Mouse (Mus musculus) heart, adult 2 months (tissue): Measurements from ENCODE around the gene Sdr9c7. TPM values are rescaled to one million over a fixed set of nuclear protein-coding genes. Genes with fewer than 3 reads are reported as not detected.
A peak's percentile ranks its signal among the peaks of the same experiment; 100 is the strongest.

Experiments
- DNase-seq, 2 experiments: peaks; one replicate each; pipeline ENCODE4 v3.0.0; 2021
- H3K27ac ChIP-seq: fragments of 200-600 bp; 2 replicates; pipeline ENCODE4 v1.8.1; 2022
- H3K27me3 ChIP-seq: fragments of 200-500 bp; 2 replicates; pipeline ENCODE4 v1.6.1; 2012; ENCODE audit warnings: mild to moderate bottlenecking, low read length, inconsistent platforms, mixed read lengths; ENCODE audit not compliant: control insufficient read depth, insufficient read depth
- H3K36me3 ChIP-seq: fragments of 200-500 bp; 2 replicates; pipeline ENCODE4 v1.6.1; 2012; ENCODE audit warnings: low read length, inconsistent platforms; ENCODE audit not compliant: control insufficient read depth, insufficient read depth
- H3K4me1 ChIP-seq: fragments of 200-500 bp; 2 replicates; pipeline ENCODE4 v1.6.1; 2011; ENCODE audit warnings: low read length; ENCODE audit not compliant: control insufficient read depth, insufficient read depth
- H3K4me3 ChIP-seq: fragments of 200-600 bp; 2 replicates; pipeline ENCODE4 v1.8.1; 2022
- H3K79me2 ChIP-seq: fragments of 200-500 bp; replicated peaks from 2 replicates; pipeline ENCODE4 v1.6.1; 2012; ENCODE audit warnings: mild to moderate bottlenecking, inconsistent platforms, low read length, moderate library complexity, mixed read lengths; ENCODE audit not compliant: control insufficient read depth, insufficient read depth
- H3K9ac ChIP-seq: fragments of 200-500 bp; 2 replicates; pipeline ENCODE4 v1.6.1; 2012; ENCODE audit warnings: low read depth, mild to moderate bottlenecking, control low read depth, inconsistent platforms, low read length, mixed read lengths
- CTCF ChIP-seq: fragments of 200-600 bp; IDR thresholded peaks from 2 replicates; pipeline ENCODE4 v1.8.1; 2022; ENCODE audit warnings: antibody characterized with exemption, mild to moderate bottlenecking, moderate library complexity
- EP300 ChIP-seq: fragments of 200-500 bp; IDR thresholded peaks from 2 replicates; pipeline ENCODE4 v1.6.1; 2011; ENCODE audit warnings: low read depth, low read length, control low read depth; ENCODE audit not compliant: insufficient read depth
- POLR2A ChIP-seq: fragments of 200-500 bp; IDR thresholded peaks from 2 replicates; pipeline ENCODE4 v1.6.1; 2011; ENCODE audit warnings: mild to moderate bottlenecking, low read depth, low read length, control low read depth; ENCODE audit not compliant: insufficient read depth
- WGBS: fragments of 180-500 bp; shearing (Covaris S2); methylation state at CpG from one replicate; pipeline ENCODE4 v1.1.7; 2018; 5-methylcytosine and 5-hydroxymethylcytosine counted together
- intact Hi-C: fragments of 180-260 bp; cut with DNase I; formaldehyde crosslinking; loops from one replicate; pipeline ENCODE4 v1.15.1; 2025
- polyA plus RNA-seq: library from polyadenylated mRNA; depleted of rRNA; stranded (reverse); fragments of >200 nt; gene quantifications from 2 replicates; pipeline ENCODE4 v1.2.3, GENCODE M21; 2012
- total RNA-seq, 2 experiments: library from RNA; stranded (reverse); gene quantifications; 2 replicates each; pipeline ENCODE4 v1.2.3; 2021

Sdr9c7 gene
- total and polyA plus RNA-seq, 3 experiments: not detected

DNA sequence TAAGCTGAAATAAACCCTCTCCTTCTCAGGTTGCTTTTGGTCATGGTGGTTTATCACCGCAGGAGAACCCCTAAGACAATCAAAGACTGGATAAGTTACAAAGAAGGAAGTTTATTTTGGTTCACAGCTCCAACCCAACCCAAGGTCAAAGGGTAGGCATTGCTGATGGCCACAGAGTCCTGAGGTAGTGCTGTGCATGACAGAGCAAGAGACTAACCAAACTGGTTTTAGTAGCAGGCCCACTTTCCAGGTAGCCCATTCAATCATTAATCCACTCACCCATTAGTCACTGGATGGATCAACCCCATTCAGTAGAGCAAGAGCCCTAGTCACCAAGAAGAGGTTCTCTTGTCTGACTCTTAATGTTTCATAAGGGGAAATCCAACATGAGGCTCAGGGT lies 23.9 kb downstream of the Sdr9c7 start:
- Histone ChIP-seq H3K79me2 (no peaks in the 10 kb centered on the region), H3K36me3 (no peaks in the 10 kb centered on the region), H3K4me1 (no peaks in the 10 kb centered on the region), H3K27me3 (no peaks in the 10 kb centered on the region), H3K9ac (no peak overlapping the region), H3K27ac (no peak overlapping the region), H3K4me3 (no peak overlapping the region)
- no peak for DNase-seq
- TF ChIP-seq POLR2A (no peak), CTCF (no peak), EP300 (no peak)
- 66% methylated on average over 1 of the region's 1 CpGs for WGBS
- intact Hi-C loops: no loop called here

DNA sequence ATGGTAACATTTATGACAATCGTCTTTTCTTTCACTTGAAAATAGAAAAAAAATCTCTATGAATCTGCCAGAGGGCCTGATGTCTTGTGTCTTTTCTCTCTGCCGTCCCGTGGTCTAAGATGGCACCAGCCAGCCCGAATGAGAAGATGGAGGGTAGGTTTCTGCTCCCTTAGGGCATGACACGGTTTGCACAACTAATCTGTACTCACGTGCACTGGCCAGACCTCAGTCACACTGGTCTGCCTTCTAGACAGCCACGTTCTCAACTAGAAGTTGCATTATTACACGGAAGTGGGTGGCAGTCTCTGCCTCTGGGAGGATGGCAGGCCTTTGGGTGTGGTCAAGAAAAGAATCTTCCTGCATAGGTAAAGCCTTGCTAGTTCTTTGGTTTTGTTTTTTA lies 24.7 kb downstream of the Sdr9c7 start:
- Histone ChIP-seq H3K9ac (no peak overlapping the region), H3K79me2 (no peaks in the 10 kb centered on the region), H3K27me3 (no peaks in the 10 kb centered on the region), H3K4me1 (no peaks in the 10 kb centered on the region), H3K36me3 (no peaks in the 10 kb centered on the region), H3K4me3 (no peak overlapping the region), H3K27ac (no peak overlapping the region)
- WGBS: 89% methylated on average over 8 of the region's 8 CpGs
- intact Hi-C loops: no loop called here
- TF ChIP-seq CTCF (no peak), POLR2A (no peak), EP300 (no peak)
- DNase-seq: no peak

DNA sequence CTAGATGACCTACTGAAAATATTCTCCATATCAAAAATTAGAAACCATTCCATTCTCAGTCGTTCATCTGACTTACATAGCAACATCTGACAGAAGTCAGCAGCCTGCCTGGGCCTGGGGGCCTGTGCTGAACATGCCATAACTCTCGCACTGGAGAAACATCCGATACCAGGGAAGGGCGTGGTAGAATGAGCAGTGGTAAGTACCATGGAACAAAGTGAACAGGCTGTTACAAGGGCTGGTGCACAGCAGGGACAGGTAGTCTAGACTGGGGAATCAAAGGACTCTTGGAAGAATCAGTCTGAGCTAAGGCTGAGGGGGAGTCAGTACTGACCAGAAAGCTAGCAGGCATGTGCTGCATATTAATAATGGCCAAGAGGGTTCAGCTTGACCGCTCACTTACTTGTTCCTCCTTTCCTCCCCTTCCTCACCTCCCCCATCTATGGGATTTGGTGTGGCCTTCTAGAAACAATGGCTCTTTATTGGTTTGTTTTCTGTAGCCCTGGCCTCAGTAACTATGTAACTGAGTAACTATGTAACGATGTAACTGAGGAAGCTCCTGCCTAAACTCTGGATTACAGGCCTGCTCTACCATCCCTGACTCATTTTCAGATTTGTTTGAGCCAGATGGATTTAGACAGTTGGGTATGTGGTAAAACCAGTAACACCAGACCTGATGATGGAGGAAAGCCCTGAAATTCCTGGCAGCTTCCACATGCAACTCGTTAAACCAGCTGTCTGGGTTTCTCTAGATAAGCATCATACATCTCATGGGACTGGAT lies 26.5 kb downstream of the Sdr9c7 start:
- Histone ChIP-seq H3K27ac (no peak overlapping the region), H3K4me3 (no peak overlapping the region), H3K27me3 (no peaks in the 10 kb centered on the region), H3K9ac (no peak overlapping the region), H3K79me2 (no peaks in the 10 kb centered on the region), H3K4me1 (no peaks in the 10 kb centered on the region), H3K36me3 (no peaks in the 10 kb centered on the region)
- intact Hi-C loops: no loop called here
- DNase-seq: no peak
- 57% methylated on average over 7 of the region's 7 CpGs for WGBS
- TF ChIP-seq CTCF: no peak
- no peak for TF ChIP-seq EP300
- TF ChIP-seq POLR2A: no peak

DNA sequence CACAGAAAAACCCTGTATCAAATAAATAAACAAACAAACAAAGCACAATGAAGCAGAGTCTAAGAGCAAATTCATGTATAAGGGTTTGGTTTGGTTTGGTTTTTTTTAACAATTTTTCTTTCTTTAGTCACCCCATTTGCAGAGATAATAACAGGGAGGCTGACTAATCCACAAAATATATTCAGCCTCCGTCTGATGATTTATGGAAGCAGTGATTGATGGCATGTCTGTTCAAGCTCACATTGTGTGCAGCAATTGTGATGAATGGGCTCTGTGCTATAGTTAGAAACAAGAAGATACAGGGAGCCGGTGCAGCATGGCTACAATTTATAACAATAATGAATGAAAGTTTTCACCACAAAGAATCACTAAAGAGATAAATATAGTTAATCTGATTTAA lies 29.4 kb downstream of the Sdr9c7 start:
- no peak for DNase-seq
- 35% methylated on average over 2 of the region's 2 CpGs for WGBS
- H3K27me3 ChIP-seq: no peaks in the 10 kb centered on the region
- intact Hi-C loops: no loop called here
- H3K79me2 ChIP-seq: no peaks in the 10 kb centered on the region
- H3K27ac ChIP-seq: no peak overlapping the region
- H3K4me3 ChIP-seq: no peak overlapping the region
- H3K4me1 ChIP-seq: no peaks in the 10 kb centered on the region
- TF ChIP-seq EP300 (no peak), POLR2A (no peak), CTCF (no peak)
- H3K9ac ChIP-seq: no peak overlapping the region
- H3K36me3 ChIP-seq: no peaks in the 10 kb centered on the region

DNA sequence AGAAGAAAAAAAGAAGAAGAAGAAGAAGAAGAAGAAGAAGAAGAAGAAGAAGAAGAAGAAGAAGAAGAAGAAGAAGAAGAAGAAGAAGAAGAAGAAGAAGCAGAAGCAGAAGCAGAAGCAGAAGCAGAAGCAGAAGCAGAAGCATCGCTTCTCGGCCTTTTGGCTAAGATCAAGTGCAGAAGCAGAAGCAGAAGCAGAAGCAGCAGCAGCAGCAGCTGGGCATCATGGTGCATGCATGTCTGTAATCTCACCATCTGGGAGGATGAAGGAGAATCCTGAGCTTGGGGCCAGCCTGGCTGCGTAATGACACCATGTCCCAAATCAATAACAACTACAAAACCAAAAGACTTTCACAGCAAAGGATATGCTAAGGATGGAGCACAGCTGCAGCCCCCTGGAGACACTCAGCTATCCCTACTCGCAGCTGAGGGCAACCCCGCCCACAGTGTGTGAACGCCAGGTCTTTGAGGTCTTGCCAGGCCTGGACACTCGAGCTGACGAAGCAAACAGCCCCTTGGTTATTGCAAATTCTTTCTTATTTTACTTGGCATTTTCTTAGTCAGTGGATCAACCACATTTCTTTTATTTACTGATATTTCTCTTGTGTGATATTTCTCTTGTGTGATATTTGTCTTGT lies 34.1 kb downstream of the Sdr9c7 start:
- no peaks in the 10 kb centered on the region for H3K36me3 ChIP-seq
- H3K79me2 ChIP-seq: no peaks in the 10 kb centered on the region
- H3K27ac ChIP-seq: no peak overlapping the region
- no peak overlapping the region for H3K9ac ChIP-seq
- WGBS: 55% methylated on average over 8 of the region's 8 CpGs
- peak; percentile 28 to 45 for DNase-seq
- no peak overlapping the region for H3K4me3 ChIP-seq
- no peaks in the 10 kb centered on the region; the same call in 1 of the 2 replicates for H3K4me1 ChIP-seq
- H3K27me3 ChIP-seq: no peaks in the 10 kb centered on the region
- no peak for TF ChIP-seq EP300
- intact Hi-C loops: no loop called here

DNA sequence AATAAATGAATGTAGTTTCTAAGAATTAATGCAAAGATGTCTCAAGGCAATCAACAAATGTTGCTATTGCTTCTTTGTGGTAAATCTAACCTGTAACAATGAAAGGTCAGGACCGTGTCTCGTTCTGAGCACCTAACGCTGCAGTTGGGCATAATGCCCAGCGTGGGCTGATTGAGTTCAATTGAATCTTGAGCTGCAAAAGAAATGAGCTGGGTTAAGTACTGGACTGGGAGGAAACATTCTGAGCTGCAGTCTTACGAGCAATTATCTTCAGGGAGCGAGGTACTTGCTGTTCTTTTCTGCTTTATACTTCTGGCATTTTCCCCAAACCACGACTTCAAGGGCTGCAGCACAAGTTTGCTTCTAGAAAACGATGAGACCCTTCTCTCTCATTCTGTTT lies 38.0 kb downstream of the Sdr9c7 start:
- Histone ChIP-seq H3K79me2 (no peaks in the 10 kb centered on the region), H3K4me1 (no peaks in the 10 kb centered on the region; the same call in 1 of the 2 replicates), H3K9ac (no peak overlapping the region), H3K27ac (no peak overlapping the region), H3K36me3 (no peaks in the 10 kb centered on the region), H3K4me3 (no peak overlapping the region), H3K27me3 (no peaks in the 10 kb centered on the region)
- WGBS: 76% methylated on average over 8 of the region's 8 CpGs
- intact Hi-C loops: loop anchor here (2.0 to 5.0 kb wide), 2 partner anchors 295 to 359 kb away; no protein-coding TSS in a partner anchor
- DNase-seq: no peak
- TF ChIP-seq POLR2A: no peak
- no peak for TF ChIP-seq CTCF
- TF ChIP-seq EP300: no peak
